Mouse (Mus musculus): ENCODE data around the gene Foxk2.
"Not testable (repeated sequence)": the region's sequence is repeated elsewhere in the genome, so short reads cannot be mapped to it uniquely, and the experiment has no call there.

Gene Foxk2

GRCm38 (mm10) chr11:121282911-121283310 is 23.1 kb downstream of the Foxk2 start:
- no peak for DNase-seq

DNA sequence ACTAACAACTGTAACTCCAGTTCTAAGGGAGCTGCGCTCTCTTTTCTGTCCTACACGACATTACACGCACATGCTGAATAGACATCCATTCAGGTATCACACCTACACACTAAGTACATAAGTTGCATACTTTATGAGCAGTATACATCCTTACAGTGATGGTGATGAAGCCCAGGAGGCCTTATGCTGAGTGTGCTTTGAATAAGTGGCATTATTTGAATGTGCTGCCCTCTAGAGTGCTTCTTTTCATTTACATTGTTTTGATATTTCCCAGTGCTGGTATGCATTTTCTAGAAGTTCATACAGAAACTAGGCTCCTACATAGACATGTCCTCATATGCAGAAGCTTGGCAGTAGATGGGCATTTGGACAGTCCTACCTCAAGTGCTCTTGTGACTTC is 30.1 kb downstream of the Foxk2 start:
- DNase-seq: peak; percentile 8

GRCm38 (mm10) chr11:121294771-121295170 is 35.0 kb downstream of the Foxk2 start:
- no peak for DNase-seq

DNA sequence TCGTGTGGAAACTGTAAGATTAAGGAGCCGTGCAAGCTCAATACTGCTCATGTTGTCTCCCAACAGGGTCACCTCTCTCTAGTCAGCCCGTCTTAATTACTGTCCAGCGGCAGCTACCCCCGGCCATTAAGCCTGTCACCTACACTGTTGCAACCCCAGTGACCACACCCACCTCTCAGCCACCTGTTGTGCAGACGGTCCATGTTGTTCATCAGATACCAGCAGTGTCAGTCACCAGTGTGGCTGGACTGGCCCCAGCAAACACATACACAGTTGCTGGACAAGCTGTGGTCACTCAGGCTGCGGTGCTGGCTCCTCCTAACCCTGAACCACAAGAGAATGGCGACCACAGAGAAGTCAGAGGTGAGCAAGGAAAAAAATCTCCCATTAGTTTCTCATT is 38.7 kb downstream of the Foxk2 start:
- no peak for DNase-seq

DNA sequence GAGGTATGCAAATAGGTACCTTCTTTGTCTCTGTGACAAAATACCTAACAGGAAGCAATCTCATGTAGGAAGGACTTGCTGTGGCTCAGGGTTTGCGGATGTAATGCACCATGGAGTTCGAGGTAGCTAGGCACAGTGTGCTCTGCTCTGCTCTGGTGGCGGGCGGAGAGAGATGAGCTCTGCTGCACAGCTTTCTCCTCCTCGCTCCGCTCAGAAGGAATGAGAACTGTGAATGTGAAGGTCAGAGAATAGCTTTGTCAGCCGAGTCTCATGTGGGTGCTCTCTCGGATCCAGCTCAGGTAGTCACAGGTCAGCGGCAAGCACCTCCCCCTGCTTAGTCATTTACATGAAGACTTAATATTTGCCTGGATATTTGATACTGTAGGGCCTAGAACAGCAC is 40.5 kb downstream of the Foxk2 start:
- DNase-seq: no peak

- no peak for DNase-seq
These were observed 45.6 kb downstream of the Foxk2 start for GRCm38 (mm10) chr11:121305371-121305770.

DNA sequence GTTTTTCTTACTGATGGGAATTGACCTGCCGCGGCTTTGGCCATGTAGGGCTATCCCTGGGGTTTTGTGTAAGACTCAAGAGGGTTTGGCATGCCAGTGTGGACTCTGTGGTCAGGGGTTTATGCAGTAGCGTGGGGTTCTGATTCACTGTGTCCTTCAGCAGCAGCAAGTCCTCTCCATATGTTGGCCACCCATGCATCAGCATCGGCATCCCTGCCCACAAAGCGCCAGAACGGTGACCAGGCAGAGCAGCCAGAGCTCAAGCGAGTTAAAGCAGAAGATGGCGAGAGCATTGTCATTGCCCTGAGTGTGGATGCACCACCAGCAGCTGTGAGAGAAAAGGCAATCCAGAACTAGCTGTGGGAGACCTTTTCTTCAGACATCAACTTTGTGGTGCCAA is 46.8 kb downstream of the Foxk2 start:
- no peak for DNase-seq

GRCm38 (mm10) chr11:121307712-121308111 is 47.9 kb downstream of the Foxk2 start:
- not testable (repeated sequence) for DNase-seq

GRCm38 (mm10) chr11:121326034-121326433 is 66.2 kb downstream of the Foxk2 start:
- no peak for DNase-seq

DNA sequence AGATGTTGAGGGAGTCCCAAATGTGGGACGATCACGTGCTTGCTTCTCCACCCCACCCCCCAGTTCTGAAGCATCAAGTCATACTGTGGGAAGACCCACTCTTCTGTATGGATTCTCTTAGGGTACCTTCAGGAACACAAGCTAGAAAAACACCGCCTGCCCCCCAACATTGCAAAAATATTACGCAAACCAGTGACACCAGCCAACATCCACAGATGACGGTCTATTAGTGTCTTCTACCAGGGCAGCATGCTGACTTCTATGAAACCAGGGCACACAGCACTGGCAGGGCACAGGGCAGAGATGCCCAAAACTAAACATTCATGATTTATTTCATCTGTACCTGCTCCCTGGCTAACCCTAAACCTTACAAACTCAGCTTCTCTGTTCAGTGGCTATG is 66.9 kb downstream of the Foxk2 start:
- DNase-seq: no peak

GRCm38 (mm10) chr11:121328206-121328605 is 68.4 kb downstream of the Foxk2 start:
- no peak for DNase-seq

DNA sequence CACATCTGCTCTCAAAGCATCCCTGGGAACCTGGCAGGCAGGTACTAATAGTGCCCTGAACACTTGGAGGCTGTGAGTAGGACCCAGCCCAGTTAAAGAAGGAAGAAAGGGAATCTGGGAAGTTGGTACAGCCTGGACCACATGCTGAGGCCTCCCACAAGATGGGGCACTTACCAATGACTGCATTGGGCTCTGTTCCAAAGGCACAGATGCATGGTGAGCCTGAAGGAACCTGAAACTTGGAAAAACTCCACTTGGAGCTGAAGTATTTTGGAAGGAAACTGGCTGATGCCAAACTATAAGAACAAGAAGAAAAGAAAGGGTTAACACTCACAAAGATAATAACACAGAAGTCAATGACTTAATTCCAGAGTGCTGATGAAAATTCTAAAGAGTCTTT is 68.8 kb downstream of the Foxk2 start:
- DNase-seq: no peak

GRCm38 (mm10) chr11:121331641-121332040 is 71.9 kb downstream of the Foxk2 start:
- no peak for DNase-seq

GRCm38 (mm10) chr11:121339647-121340046 is 79.9 kb downstream of the Foxk2 start:
- no peak for DNase-seq

GRCm38 (mm10) chr11:121340287-121340686 is 80.5 kb downstream of the Foxk2 start:
- no peak for DNase-seq

GRCm38 (mm10) chr11:121342423-121342822 is 82.6 kb downstream of the Foxk2 start:
- DNase-seq: not testable (repeated sequence)

GRCm38 (mm10) chr11:121347036-121347435 is 87.2 kb downstream of the Foxk2 start:
- DNase-seq: no peak

DNA sequence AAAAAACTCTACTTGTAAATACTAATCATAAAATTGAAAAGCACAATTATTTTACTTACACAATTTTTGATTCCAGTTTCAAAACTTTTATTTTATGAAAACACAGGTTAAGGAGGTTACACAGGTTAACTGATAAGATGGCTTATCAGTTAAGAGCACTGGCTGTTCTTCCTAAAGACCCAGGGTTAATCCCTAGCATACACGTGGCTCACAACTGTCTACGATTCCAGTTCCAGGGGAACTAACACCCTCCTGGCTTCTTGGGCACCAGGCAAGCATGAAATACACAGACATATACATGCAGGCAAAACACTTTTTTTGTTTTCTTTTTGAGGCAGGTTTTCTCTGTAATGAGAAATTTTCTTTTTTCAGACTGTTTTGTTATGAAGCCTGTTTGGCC is 88.4 kb downstream of the Foxk2 start:
- DNase-seq: no peak

GRCm38 (mm10) chr11:121348727-121349126 is 88.9 kb downstream of the Foxk2 start:
- DNase-seq: not testable (repeated sequence)

- peak; percentile 29 for DNase-seq
These were observed 93.7 kb downstream of the Foxk2 start for GRCm38 (mm10) chr11:121353326-121354090.

DNA sequence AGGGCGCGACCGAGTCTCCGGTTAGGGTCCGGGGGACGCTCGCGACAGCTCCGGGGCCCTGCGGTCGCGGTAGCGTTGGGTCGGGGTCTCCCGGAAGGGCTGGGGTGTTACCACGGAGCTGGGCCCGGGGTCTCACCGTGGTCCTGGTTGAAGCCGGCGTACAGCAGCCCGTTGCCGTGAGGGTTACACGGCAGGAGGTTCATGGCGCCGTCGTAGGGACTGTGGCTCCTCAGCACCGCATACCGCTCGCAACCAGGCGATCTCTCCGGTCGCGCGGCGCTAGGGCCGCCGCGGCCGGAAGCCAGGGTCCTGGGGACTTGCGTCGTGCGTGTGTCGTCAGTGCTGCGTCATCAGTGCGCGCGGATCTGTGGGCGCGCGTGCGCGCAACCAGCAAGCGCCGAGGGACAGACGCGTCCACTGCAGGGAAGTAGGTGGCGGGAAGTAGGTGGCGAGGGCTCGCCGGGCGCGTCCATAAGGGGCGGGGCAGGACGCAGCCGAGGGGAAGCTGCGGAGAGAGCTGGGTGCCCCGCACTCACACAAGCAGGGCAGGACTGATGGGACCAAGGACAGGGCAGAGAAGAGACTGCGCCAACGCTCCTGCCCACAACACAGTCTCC is 94.4 kb downstream of the Foxk2 start, which contains the start of gene Wdr45b:
TSS of gene Wdr45b (minus strand) at position 355 of the 617 bp plus-strand sequence.
- DNase-seq: peak; percentile 99

Data from retina, postnatal 1 day (tissue).